Mouse (Mus musculus): ENCODE measurements at regions not wholly inside any gene's neighbourhood (a gene's known extent, or its start where the extent isn't known, plus 50 kb on each side); places are given as distances from the start of the nearest gene placed in this dataset.

DNA sequence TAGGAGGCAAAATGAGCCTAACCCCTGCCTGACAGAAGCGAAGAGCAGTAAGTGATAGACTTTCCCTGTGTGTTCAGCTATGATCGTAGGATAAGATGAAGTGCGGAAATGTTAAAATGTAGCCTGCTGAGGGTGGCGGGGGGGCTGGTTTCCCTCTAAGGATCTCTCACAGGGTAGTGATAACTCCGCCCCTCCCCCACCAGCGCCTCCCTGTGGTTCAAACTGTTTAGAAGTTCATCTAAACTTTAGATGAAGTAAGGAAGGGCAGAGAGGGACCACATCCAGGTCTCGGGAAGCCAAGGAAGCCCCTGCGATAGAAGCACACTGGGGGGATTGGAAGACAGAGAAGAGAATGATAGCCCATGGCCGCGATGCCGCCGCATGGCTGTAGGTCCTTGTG is 75.9 kb upstream of the Ankrd55 start:
- TF ChIP-seq CTCF (IDR thresholded peaks at IDR 0.05; ENCODE audit: extremely low read depth, insufficient read depth, insufficient read length, insufficient replicate concordance) (no peak), POLR2A (IDR thresholded peaks at IDR 0.05; ENCODE audit: low read depth, low read length) (no peak)

All from spleen, adult 2 months (tissue).